Mouse (Mus musculus) brain, adult 2 months (tissue): ENCODE results near the gene Kcnh6.
"Not testable (repeated sequence)": the region's sequence is repeated elsewhere in the genome, so short reads cannot be mapped to it uniquely, and the experiment has no call there.

Experiments used
- DNase-seq: peaks from one replicate; pipeline ENCODE4 v3.0.0; 2011; ENCODE audit warnings: low read depth, low spot score

The Kcnh6 gene

GRCm38 (mm10) chr11:106013556-106014225 lies 5.8 kb downstream of the Kcnh6 start:
- DNase-seq = peak; percentile 87

GRCm38 (mm10) chr11:106016440-106016839 lies 8.5 kb downstream of the Kcnh6 start:
- peak; percentile 80 for DNase-seq

- DNase-seq = peak; percentile 79
Measured at GRCm38 (mm10) chr11:106020051-106020763, 12.3 kb downstream of the Kcnh6 start.

- no peak for DNase-seq
Measured at GRCm38 (mm10) chr11:106025774-106026173, 17.9 kb downstream of the Kcnh6 start.

- DNase-seq = peak; percentile 81
Measured at GRCm38 (mm10) chr11:106026465-106027151, 18.7 kb downstream of the Kcnh6 start.

- no peak for DNase-seq
Measured at GRCm38 (mm10) chr11:106027607-106028006, 19.7 kb downstream of the Kcnh6 start.

- not testable (repeated sequence) for DNase-seq
Measured at GRCm38 (mm10) chr11:106032074-106032473, 24.1 kb downstream of the Kcnh6 start.

GRCm38 (mm10) chr11:106033491-106033919 lies 25.6 kb downstream of the Kcnh6 start:
- peak; percentile 77 for DNase-seq

GRCm38 (mm10) chr11:106034986-106035385 lies 27.1 kb downstream of the Kcnh6 start:
- DNase-seq = no peak

GRCm38 (mm10) chr11:106036548-106037417 lies 28.9 kb downstream of the Kcnh6 start, which contains the start of gene Dcaf7:
TSS of gene Dcaf7 (plus strand) at chr11:106036872.
- peak; percentile 99 for DNase-seq

- peak; percentile 93 for DNase-seq
Measured at GRCm38 (mm10) chr11:106037418-106037751, 29.5 kb downstream of the Kcnh6 start.

GRCm38 (mm10) chr11:106044349-106044748 lies 36.4 kb downstream of the Kcnh6 start:
- DNase-seq = no peak

GRCm38 (mm10) chr11:106045256-106045655 lies 37.3 kb downstream of the Kcnh6 start:
- no peak for DNase-seq

GRCm38 (mm10) chr11:106045780-106046179 lies 37.9 kb downstream of the Kcnh6 start:
- no peak for DNase-seq

- DNase-seq = no peak
Measured at GRCm38 (mm10) chr11:106046584-106046983, 38.7 kb downstream of the Kcnh6 start.

- DNase-seq = no peak
Measured at GRCm38 (mm10) chr11:106053921-106054320, 46.0 kb downstream of the Kcnh6 start.

GRCm38 (mm10) chr11:106054600-106054999 lies 46.7 kb downstream of the Kcnh6 start:
- no peak for DNase-seq

- DNase-seq = no peak
Measured at GRCm38 (mm10) chr11:106055341-106055740, 47.4 kb downstream of the Kcnh6 start.

- no peak for DNase-seq
Measured at GRCm38 (mm10) chr11:106056819-106057491, 49.0 kb downstream of the Kcnh6 start.

GRCm38 (mm10) chr11:106058020-106058419 lies 50.1 kb downstream of the Kcnh6 start:
- no peak for DNase-seq

- no peak for DNase-seq
Measured at GRCm38 (mm10) chr11:106060549-106060948, 52.6 kb downstream of the Kcnh6 start.
